Mouse (Mus musculus): ENCODE measurements around the gene Gm20662. TPM values are rescaled to one million over a fixed set of nuclear protein-coding genes. Genes with fewer than 3 reads are reported as not detected.
A peak's percentile ranks its signal among the peaks of the same experiment; 100 is the strongest.

Gm20662 gene
- polyA plus RNA-seq, 1 experiment from 2014 or later = not detected

- H3K27ac ChIP-seq = no peak overlapping the region
- no peak for DNase-seq (ENCODE audit: extremely low spot score, low spot score)
- H3K4me3 ChIP-seq = no peak overlapping the region
- H3K4me1 ChIP-seq = peaks cover 24% of the 10 kb centered on the region
- H3K27me3 ChIP-seq (ENCODE audit: poor library complexity, severe bottlenecking) = no peaks in the 10 kb centered on the region
- H3K9me3 ChIP-seq = no peaks in the 10 kb centered on the region
- 95% methylated on average over 15 of the region's 15 CpGs for WGBS
- H3K36me3 ChIP-seq (replicated peaks) = peaks cover 78% of the 10 kb centered on the region
Observed at GRCm38 (mm10) chr9:108053665-108054225, 57.6 kb downstream of the Gm20662 start.

- Histone ChIP-seq H3K36me3 (replicated peaks) (peaks cover 85% of the 10 kb centered on the region), H3K27me3 (ENCODE audit: poor library complexity, severe bottlenecking) (no peaks in the 10 kb centered on the region), H3K27ac (no peak overlapping the region), H3K4me1 (peaks cover 22% of the 10 kb centered on the region), H3K9me3 (no peaks in the 10 kb centered on the region), H3K4me3 (no peak overlapping the region)
- DNase-seq (ENCODE audit: extremely low spot score, low spot score) = no peak
- 91% methylated on average over 22 of the region's 22 CpGs for WGBS
Observed at GRCm38 (mm10) chr9:108054331-108055040, 58.3 kb downstream of the Gm20662 start.

- 91% methylated on average over 1 of the region's 1 CpGs for WGBS
Observed at GRCm38 (mm10) chr9:108055061-108055460, 58.9 kb downstream of the Gm20662 start.

GRCm38 (mm10) chr9:108055661-108056237 lies 59.6 kb downstream of the Gm20662 start:
- no peaks in the 10 kb centered on the region for H3K9me3 ChIP-seq
- no peaks in the 10 kb centered on the region for H3K27me3 ChIP-seq (ENCODE audit: poor library complexity, severe bottlenecking)
- no peak for DNase-seq (ENCODE audit: extremely low spot score, low spot score)
- H3K27ac ChIP-seq = no peak overlapping the region
- 88% methylated on average over 6 of the region's 6 CpGs for WGBS
- no peak overlapping the region for H3K4me3 ChIP-seq
- peaks cover 92% of the 10 kb centered on the region for H3K36me3 ChIP-seq (replicated peaks)
- H3K4me1 ChIP-seq = peaks cover 13% of the 10 kb centered on the region

More at GRCm38 (mm10) chr9:108055061-108055460, 58.9 kb downstream of the Gm20662 start:
- Histone ChIP-seq H3K4me3 (no peak overlapping the region), H3K4me1 (peaks cover 16% of the 10 kb centered on the region), H3K27ac (no peak overlapping the region), H3K9me3 (no peaks in the 10 kb centered on the region), H3K36me3 (replicated peaks) (peaks cover 91% of the 10 kb centered on the region), H3K27me3 (ENCODE audit: poor library complexity, severe bottlenecking) (no peaks in the 10 kb centered on the region)
- no peak for DNase-seq (ENCODE audit: extremely low spot score, low spot score)

- WGBS = 84% methylated on average over 28 of the region's 28 CpGs
- Histone ChIP-seq H3K4me3 (no peak overlapping the region), H3K36me3 (replicated peaks) (peaks cover 90% of the 10 kb centered on the region), H3K27ac (no peak overlapping the region), H3K4me1 (peaks cover 13% of the 10 kb centered on the region), H3K9me3 (no peaks in the 10 kb centered on the region), H3K27me3 (ENCODE audit: poor library complexity, severe bottlenecking) (no peaks in the 10 kb centered on the region)
- DNase-seq (ENCODE audit: extremely low spot score, low spot score) = no peak
Observed at GRCm38 (mm10) chr9:108056361-108057261, 60.5 kb downstream of the Gm20662 start.

GRCm38 (mm10) chr9:108057262-108057562 lies 61.1 kb downstream of the Gm20662 start:
- 89% methylated on average over 5 of the region's 5 CpGs for WGBS
- Histone ChIP-seq H3K27ac (no peak overlapping the region), H3K4me3 (no peak overlapping the region), H3K4me1 (peaks cover 13% of the 10 kb centered on the region), H3K9me3 (no peaks in the 10 kb centered on the region), H3K27me3 (ENCODE audit: poor library complexity, severe bottlenecking) (no peaks in the 10 kb centered on the region), H3K36me3 (replicated peaks) (peaks cover 90% of the 10 kb centered on the region)
- DNase-seq (ENCODE audit: extremely low spot score, low spot score) = no peak

GRCm38 (mm10) chr9:108058291-108058690 lies 62.1 kb downstream of the Gm20662 start:
- peaks cover 96% of the 10 kb centered on the region for H3K36me3 ChIP-seq (replicated peaks)

GRCm38 (mm10) chr9:108062142-108062541 lies 66.0 kb downstream of the Gm20662 start:
- no peak for DNase-seq (ENCODE audit: extremely low spot score, low spot score)
- Histone ChIP-seq H3K27me3 (ENCODE audit: poor library complexity, severe bottlenecking) (no peaks in the 10 kb centered on the region), H3K36me3 (replicated peaks) (peaks cover 91% of the 10 kb centered on the region), H3K4me1 (no peaks in the 10 kb centered on the region), H3K27ac (no peak overlapping the region), H3K9me3 (no peaks in the 10 kb centered on the region), H3K4me3 (no peak overlapping the region)
- WGBS = 84% methylated on average over 3 of the region's 3 CpGs

More at GRCm38 (mm10) chr9:108058291-108058690, 62.1 kb downstream of the Gm20662 start:
- 96% methylated on average over 9 of the region's 9 CpGs for WGBS
- DNase-seq (ENCODE audit: extremely low spot score, low spot score) = no peak
- no peaks in the 10 kb centered on the region for H3K27me3 ChIP-seq (ENCODE audit: poor library complexity, severe bottlenecking)
- peaks cover 2% of the 10 kb centered on the region for H3K4me1 ChIP-seq
- no peak overlapping the region for H3K4me3 ChIP-seq
- H3K27ac ChIP-seq = no peak overlapping the region
- H3K9me3 ChIP-seq = no peaks in the 10 kb centered on the region

- Histone ChIP-seq H3K9me3 (no peaks in the 10 kb centered on the region), H3K27ac (no peak overlapping the region), H3K36me3 (replicated peaks) (peaks cover 80% of the 10 kb centered on the region), H3K4me1 (peaks cover 2% of the 10 kb centered on the region; the same call in 1 of the 2 replicates), H3K4me3 (no peak overlapping the region), H3K27me3 (ENCODE audit: poor library complexity, severe bottlenecking) (no peaks in the 10 kb centered on the region)
- 88% methylated on average over 12 of the region's 12 CpGs for WGBS
- no peak for DNase-seq (ENCODE audit: extremely low spot score, low spot score)
Observed at GRCm38 (mm10) chr9:108063361-108063760, 67.2 kb downstream of the Gm20662 start.

GRCm38 (mm10) chr9:108065491-108066011 lies 69.4 kb downstream of the Gm20662 start:
- Histone ChIP-seq H3K27me3 (ENCODE audit: poor library complexity, severe bottlenecking) (no peaks in the 10 kb centered on the region), H3K4me1 (peaks cover 2% of the 10 kb centered on the region; the same call in 1 of the 2 replicates), H3K9me3 (no peaks in the 10 kb centered on the region), H3K36me3 (replicated peaks) (peaks cover 78% of the 10 kb centered on the region), H3K4me3 (no peak overlapping the region), H3K27ac (no peak overlapping the region)
- DNase-seq (ENCODE audit: extremely low spot score, low spot score) = peak; percentile 49
- WGBS = 53% methylated on average over 5 of the region's 5 CpGs

GRCm38 (mm10) chr9:108067199-108067598 lies 71.0 kb downstream of the Gm20662 start:
- Histone ChIP-seq H3K27me3 (ENCODE audit: poor library complexity, severe bottlenecking) (no peaks in the 10 kb centered on the region), H3K9me3 (no peaks in the 10 kb centered on the region), H3K36me3 (replicated peaks) (peaks cover 74% of the 10 kb centered on the region), H3K4me3 (no peak overlapping the region), H3K4me1 (peaks cover 3% of the 10 kb centered on the region; the same call in 1 of the 2 replicates), H3K27ac (no peak overlapping the region)
- no peak for DNase-seq (ENCODE audit: extremely low spot score, low spot score)
- WGBS = 89% methylated on average over 7 of the region's 7 CpGs

- 28% methylated on average over 8 of the region's 8 CpGs for WGBS
- Histone ChIP-seq H3K27ac (no peak overlapping the region), H3K36me3 (replicated peaks) (peaks cover 67% of the 10 kb centered on the region), H3K4me3 (no peak overlapping the region), H3K9me3 (no peaks in the 10 kb centered on the region), H3K4me1 (peaks cover 10% of the 10 kb centered on the region), H3K27me3 (ENCODE audit: poor library complexity, severe bottlenecking) (no peaks in the 10 kb centered on the region)
- DNase-seq (ENCODE audit: extremely low spot score, low spot score) = peak; percentile 85
Observed at GRCm38 (mm10) chr9:108067900-108068299, 71.8 kb downstream of the Gm20662 start.

All from forebrain, embryonic 10.5 days (tissue).